Mouse (Mus musculus) stomach, postnatal 0 days (tissue): ENCODE results near the gene Dgcr8.

Experiments
- CTCF ChIP-seq: IDR thresholded peaks from 2 replicates; pipeline ENCODE4 v1.5.1; 2016; ENCODE audit warnings: antibody characterized with exemption, low read depth, mild to moderate bottlenecking, moderate library complexity
- EP300 ChIP-seq: optimal IDR thresholded peaks from 2 replicates; pipeline ENCODE3; 2016; ENCODE audit warnings: antibody characterized with exemption

- no peak for TF ChIP-seq CTCF
- TF ChIP-seq EP300 = no peak
Observed at GRCm38 (mm10) chr16:18288166-18288565, 880 bp downstream of the Dgcr8 start.
